Mouse (Mus musculus) CD4-positive helper T cell, adult 2 months (primary cell): ENCODE measurements around the gene Nfrkb.

Experiments
- DNase-seq: peaks from one replicate; pipeline ENCODE4 v3.0.0-alpha.2; 2012; ENCODE audit warnings: low read depth, missing footprints, low spot score

Gene Nfrkb

GRCm38 (mm10) chr9:31385947-31386354 lies at the start of gene Nfrkb:
TSS of gene Nfrkb (plus strand) at chr9:31386192.
- DNase-seq: peak; percentile 96

GRCm38 (mm10) chr9:31344289-31344831 lies 41.6 kb upstream of the Nfrkb start:
- DNase-seq: no peak

GRCm38 (mm10) chr9:31346575-31347080 lies 39.4 kb upstream of the Nfrkb start:
- DNase-seq: no peak

- no peak for DNase-seq
These were observed 37.5 kb upstream of the Nfrkb start for GRCm38 (mm10) chr9:31348458-31348857.

- DNase-seq: peak; percentile 63
These were observed 37.1 kb upstream of the Nfrkb start for GRCm38 (mm10) chr9:31348915-31349314.

GRCm38 (mm10) chr9:31352716-31353115 lies 33.3 kb upstream of the Nfrkb start:
- no peak for DNase-seq

GRCm38 (mm10) chr9:31353518-31353917 lies 32.5 kb upstream of the Nfrkb start:
- no peak for DNase-seq

GRCm38 (mm10) chr9:31354051-31354450 lies 31.9 kb upstream of the Nfrkb start:
- no peak for DNase-seq

- no peak for DNase-seq
These were observed 22.0 kb upstream of the Nfrkb start for GRCm38 (mm10) chr9:31363698-31364609.

GRCm38 (mm10) chr9:31365086-31365485 lies 20.9 kb upstream of the Nfrkb start:
- no peak for DNase-seq

GRCm38 (mm10) chr9:31371740-31372139 lies 14.3 kb upstream of the Nfrkb start:
- DNase-seq: no peak

- no peak for DNase-seq
These were observed 9.3 kb upstream of the Nfrkb start for GRCm38 (mm10) chr9:31376661-31377060.

GRCm38 (mm10) chr9:31384786-31385499 lies 1.0 kb upstream of the Nfrkb start:
- no peak for DNase-seq

GRCm38 (mm10) chr9:31385500-31385869 lies 507 bp upstream of the Nfrkb start:
- no peak for DNase-seq

GRCm38 (mm10) chr9:31386368-31387180 lies 582 bp downstream of the Nfrkb start:
- peak; percentile 53 for DNase-seq

- no peak for DNase-seq
These were observed 1.2 kb downstream of the Nfrkb start for GRCm38 (mm10) chr9:31387206-31387605.

- DNase-seq: peak; percentile 52
These were observed 14.4 kb downstream of the Nfrkb start for GRCm38 (mm10) chr9:31400441-31400840.

- no peak for DNase-seq
These were observed 18.3 kb downstream of the Nfrkb start for GRCm38 (mm10) chr9:31404311-31404710.

GRCm38 (mm10) chr9:31405217-31405616 lies 19.2 kb downstream of the Nfrkb start:
- peak; percentile 22 for DNase-seq

- no peak for DNase-seq
These were observed 26.2 kb downstream of the Nfrkb start for GRCm38 (mm10) chr9:31412165-31412564.

- DNase-seq: no peak
These were observed 32.8 kb downstream of the Nfrkb start for GRCm38 (mm10) chr9:31418821-31419220.
